Mouse (Mus musculus) adrenal gland, adult (tissue): ENCODE measurements at regions not wholly inside any gene's neighbourhood (a gene's known extent, or its start where the extent isn't known, plus 50 kb on each side); places are given as distances from the start of the nearest gene placed in this dataset.

Experiments
- DNase-seq, 2 experiments: peaks; one replicate each; pipeline ENCODE4 v3.0.0; 2022 to 2023; ENCODE audit warnings: low spot score in 1 of 2; ENCODE audit not compliant: inconsistent age in 2 of 2

- no peak for DNase-seq
These were observed 693.4 kb upstream of the Adamts5 start for GRCm38 (mm10) chr16:86594992-86595391.

- DNase-seq, result peak in 1 of 2 experiments; percentile 44
These were observed 684.4 kb upstream of the Adamts5 start for GRCm38 (mm10) chr16:86586044-86586443.

GRCm38 (mm10) chr16:86578281-86578680, 676.7 kb upstream of the Adamts5 start:
- no peak for DNase-seq

- no peak for DNase-seq
These were observed 645.9 kb upstream of the Adamts5 start for GRCm38 (mm10) chr16:86547465-86548043.

GRCm38 (mm10) chr16:86546905-86547304, 645.3 kb upstream of the Adamts5 start:
- DNase-seq, result no peak

- DNase-seq, result no peak
These were observed 642.5 kb upstream of the Adamts5 start for GRCm38 (mm10) chr16:86544121-86544520.

- DNase-seq, result no peak
These were observed 634.9 kb upstream of the Adamts5 start for GRCm38 (mm10) chr16:86536479-86536878.

- no peak for DNase-seq
These were observed 622.5 kb upstream of the Adamts5 start for GRCm38 (mm10) chr16:86524135-86524534.

- DNase-seq, result no peak
These were observed 615.3 kb upstream of the Adamts5 start for GRCm38 (mm10) chr16:86516935-86517334.

GRCm38 (mm10) chr16:86516144-86516543, 614.5 kb upstream of the Adamts5 start:
- no peak for DNase-seq

- no peak for DNase-seq
These were observed 599.7 kb upstream of the Adamts5 start for GRCm38 (mm10) chr16:86501074-86501952.

- peak; percentile 5 to 38 for DNase-seq
These were observed 573.5 kb upstream of the Adamts5 start for GRCm38 (mm10) chr16:86475145-86475544.

- peak; percentile 14 to 62 for DNase-seq
These were observed 571.6 kb upstream of the Adamts5 start for GRCm38 (mm10) chr16:86473059-86473740.

GRCm38 (mm10) chr16:86461073-86461472, 559.4 kb upstream of the Adamts5 start:
- no peak for DNase-seq

GRCm38 (mm10) chr16:86456649-86457048, 555.0 kb upstream of the Adamts5 start:
- DNase-seq, result no peak

- no peak for DNase-seq
These were observed 553.2 kb upstream of the Adamts5 start for GRCm38 (mm10) chr16:86454810-86455209.

- DNase-seq, result no peak
These were observed 552.4 kb upstream of the Adamts5 start for GRCm38 (mm10) chr16:86454031-86454430.

- no peak for DNase-seq
These were observed 547.0 kb upstream of the Adamts5 start for GRCm38 (mm10) chr16:86448478-86449160.

- DNase-seq, result peak; percentile 54 to 87
These were observed 517.8 kb upstream of the Adamts5 start for GRCm38 (mm10) chr16:86419458-86419857.

GRCm38 (mm10) chr16:86404309-86404708, 502.7 kb upstream of the Adamts5 start:
- DNase-seq, result no peak

GRCm38 (mm10) chr16:86401381-86401780, 499.8 kb upstream of the Adamts5 start:
- DNase-seq, result no peak
